Mouse (Mus musculus) liver, embryonic 12.5 days (tissue): ENCODE measurements around the gene Emp3. TPM values are rescaled to one million over a fixed set of nuclear protein-coding genes. Genes with fewer than 3 reads are reported as not detected.
"Not testable (repeated sequence)": the region's sequence is repeated elsewhere in the genome, so short reads cannot be mapped to it uniquely, and the experiment has no call there.

Source experiments
- ATAC-seq: fragments of 200-750 bp; cut with Nextera tagmentation; 2 replicates; pipeline ENCODE4 v1.8.0; 2017; ENCODE audit warnings: moderate number of reproducible peaks, mild to moderate bottlenecking, moderate library complexity
- H3K27ac ChIP-seq: fragments of 300-500 bp; sonication (generic); 2 replicates; pipeline ENCODE4 v1.5.1; 2016; ENCODE audit warnings: mild to moderate bottlenecking
- H3K27me3 ChIP-seq: fragments of 300-500 bp; sonication (generic); replicated peaks from 2 replicates; pipeline ENCODE4 v1.6.1; 2016; ENCODE audit warnings: mild to moderate bottlenecking, moderate library complexity
- H3K36me3 ChIP-seq: fragments of 300-500 bp; sonication (generic); 2 replicates; pipeline ENCODE4 v1.6.1; 2016; ENCODE audit warnings: mild to moderate bottlenecking, moderate library complexity
- H3K4me1 ChIP-seq: fragments of 300-500 bp; sonication (generic); 2 replicates; pipeline ENCODE4 v1.6.1; 2016
- H3K4me2 ChIP-seq: fragments of 300-500 bp; sonication (generic); 2 replicates; pipeline ENCODE4 v1.6.1; 2016; ENCODE audit warnings: mild to moderate bottlenecking, moderate library complexity
- H3K4me3 ChIP-seq: fragments of 300-500 bp; sonication (generic); 2 replicates; pipeline ENCODE4 v1.5.1; 2016; ENCODE audit warnings: mild to moderate bottlenecking, moderate library complexity
- H3K9ac ChIP-seq: fragments of 300-500 bp; sonication (generic); 2 replicates; pipeline ENCODE4 v1.6.1; 2016; ENCODE audit warnings: mild to moderate bottlenecking, moderate library complexity
- H3K9me3 ChIP-seq: fragments of 300-500 bp; sonication (generic); replicated peaks from 2 replicates; pipeline ENCODE4 v1.6.1; 2016; ENCODE audit warnings: mild to moderate bottlenecking, moderate library complexity
- WGBS: fragments of 180-500 bp; shearing (Covaris S2); methylation state at CpG from one replicate; pipeline ENCODE4 v1.1.7; 2016; ENCODE audit not compliant: insufficient replicate concordance; 5-methylcytosine and 5-hydroxymethylcytosine counted together
- polyA plus RNA-seq: library from polyadenylated mRNA; unstranded; fragments of >200 nt; fragmentation: Nextera tagmentation; extraction: Ambion mirVana; gene quantifications from 2 replicates; pipeline ENCODE4 v1.2.1, GENCODE M21; 2016

Gene Emp3
- 61.6 and 68.2 TPM in 2 replicates for polyA plus RNA-seq

DNA sequence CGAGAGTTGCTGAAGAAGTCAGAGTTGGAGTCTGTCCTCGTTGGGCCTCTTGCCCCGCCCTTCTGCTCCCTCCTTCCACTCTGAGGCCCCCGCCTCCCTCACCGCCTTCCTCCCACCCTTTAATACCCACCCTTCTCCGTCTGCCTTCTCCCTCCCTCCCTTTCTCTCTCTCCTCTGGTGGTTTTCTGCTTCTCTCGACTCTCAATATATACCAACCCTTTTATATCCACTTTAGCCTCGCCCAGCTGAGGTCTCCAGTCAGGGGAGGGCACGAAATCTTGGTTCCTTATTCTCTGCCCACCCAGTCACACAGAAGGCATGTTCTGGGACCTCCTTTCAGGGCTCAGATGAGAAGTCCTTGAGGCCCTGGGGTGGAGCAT is at the start of gene Emp3:
Gene Emp3 (minus strand): TSS at position 163 of the 380 bp plus-strand sequence.
- Histone ChIP-seq H3K4me1 (peaks cover 81% of the 10 kb centered on the region), H3K27ac (peak within 1 kb of the TSS; percentile 90), H3K4me3 (peak within 1 kb of the TSS; percentile 53), H3K9ac (peak within 1 kb of the TSS; percentile 65), H3K36me3 (peaks cover 13% of the 10 kb centered on the region), H3K27me3 (no peaks in the 10 kb centered on the region), H3K9me3 (no peaks in the 10 kb centered on the region), H3K4me2 (peak within 1 kb of the TSS; percentile 81)
- peak; percentile 51 for ATAC-seq
- 11% methylated on average over 9 of the region's 9 CpGs for WGBS

DNA sequence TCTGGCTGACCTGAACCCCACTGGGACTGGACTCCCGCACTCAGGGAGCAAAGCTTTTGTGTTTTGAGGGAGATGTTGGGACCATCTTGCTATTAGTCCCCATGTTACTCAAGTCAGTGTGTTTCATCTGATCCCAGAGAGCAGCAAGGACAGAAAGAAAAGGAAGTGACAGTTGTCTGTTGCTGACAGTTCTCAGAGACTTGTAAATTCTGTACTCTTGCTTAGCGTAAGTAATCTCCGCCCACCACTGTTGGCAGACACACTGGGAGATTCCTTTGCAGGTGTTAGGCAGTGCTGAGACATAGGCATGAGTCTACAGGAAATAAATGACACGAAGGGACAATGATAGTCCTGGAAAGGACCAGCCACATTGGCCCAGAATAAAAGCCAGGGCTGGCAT is 35.4 kb upstream of the Emp3 start:
- Histone ChIP-seq H3K9ac (no peak overlapping the region), H3K4me2 (no peak overlapping the region), H3K9me3 (no peaks in the 10 kb centered on the region), H3K27me3 (no peaks in the 10 kb centered on the region), H3K27ac (no peak overlapping the region), H3K4me3 (no peak overlapping the region), H3K4me1 (no peaks in the 10 kb centered on the region), H3K36me3 (no peaks in the 10 kb centered on the region)
- WGBS: 39% methylated on average over 4 of the region's 4 CpGs
- no peak for ATAC-seq

- Histone ChIP-seq H3K4me1 (no peaks in the 10 kb centered on the region), H3K27me3 (no peaks in the 10 kb centered on the region), H3K9ac (no peak overlapping the region), H3K36me3 (no peaks in the 10 kb centered on the region), H3K4me2 (no peak overlapping the region), H3K27ac (no peak overlapping the region), H3K4me3 (no peak overlapping the region), H3K9me3 (no peaks in the 10 kb centered on the region)
- ATAC-seq: no peak
- WGBS: 68% methylated on average over 4 of the region's 4 CpGs
Measured at GRCm38 (mm10) chr7:45949061-45949460, 27.9 kb upstream of the Emp3 start.

DNA sequence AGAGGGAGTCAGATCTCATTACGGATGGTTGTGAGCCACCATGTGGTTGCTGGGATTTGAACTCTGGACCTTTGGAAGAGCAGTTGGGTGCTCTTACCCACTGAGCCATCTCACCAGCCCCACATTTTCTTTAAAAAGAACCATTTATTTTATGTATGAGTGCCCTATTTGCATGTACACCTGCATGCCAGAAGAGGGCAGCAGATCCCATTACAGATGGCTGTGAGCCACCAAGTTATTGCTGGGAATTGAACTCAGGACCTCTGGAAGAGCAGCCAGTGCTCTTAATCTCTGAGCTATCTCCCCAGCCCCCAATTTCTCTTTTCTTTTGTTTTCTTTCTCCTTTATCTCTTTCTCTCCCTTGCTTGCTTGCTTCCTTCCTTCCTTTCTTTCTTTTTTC is 22.1 kb upstream of the Emp3 start:
- 47% methylated on average over 1 of the region's 1 CpGs for WGBS
- H3K27me3 ChIP-seq, H3K9ac ChIP-seq, H3K4me3 ChIP-seq, ATAC-seq, H3K9me3 ChIP-seq, H3K27ac ChIP-seq, H3K4me2 ChIP-seq, H3K36me3 ChIP-seq, H3K4me1 ChIP-seq: not testable (repeated sequence)

DNA sequence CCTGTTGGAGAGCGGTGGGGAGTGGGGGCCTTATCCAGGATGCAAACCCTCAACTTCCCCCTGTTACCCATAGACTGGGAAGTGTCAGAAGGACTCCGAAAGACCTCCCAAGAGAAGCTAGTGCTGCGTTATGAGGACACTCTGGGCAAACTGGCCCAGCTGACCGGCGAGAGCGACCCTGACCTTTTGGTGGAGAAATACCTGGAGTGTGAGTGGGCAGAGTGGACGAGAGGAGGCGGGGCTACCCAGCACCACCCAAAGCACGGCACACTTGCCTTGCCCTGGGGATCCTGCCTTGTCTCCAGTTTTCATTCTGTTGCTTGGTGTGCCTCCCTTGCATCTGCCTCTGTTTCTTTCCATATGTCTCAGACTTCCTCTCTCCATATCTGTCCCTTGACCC is 20.8 kb upstream of the Emp3 start:
- WGBS: 54% methylated on average over 9 of the region's 9 CpGs
- Histone ChIP-seq H3K4me1 (no peaks in the 10 kb centered on the region), H3K4me2 (no peak overlapping the region), H3K27me3 (no peaks in the 10 kb centered on the region), H3K9ac (no peak overlapping the region), H3K36me3 (no peaks in the 10 kb centered on the region), H3K27ac (no peak overlapping the region), H3K9me3 (no peaks in the 10 kb centered on the region), H3K4me3 (no peak overlapping the region)
- ATAC-seq: no peak

GRCm38 (mm10) chr7:45939836-45940235 is 18.6 kb upstream of the Emp3 start:
- ATAC-seq: no peak
- Histone ChIP-seq H3K4me3 (no peak overlapping the region), H3K36me3 (no peaks in the 10 kb centered on the region), H3K27ac (no peak overlapping the region), H3K9ac (no peak overlapping the region), H3K27me3 (0 out of 2 replicates have a peak, but pooled peaks cover 5% of the 10 kb centered on the region), H3K9me3 (no peaks in the 10 kb centered on the region), H3K4me1 (no peaks in the 10 kb centered on the region; the same call in 1 of the 2 replicates), H3K4me2 (no peak overlapping the region)
- 45% methylated on average over 2 of the region's 2 CpGs for WGBS

DNA sequence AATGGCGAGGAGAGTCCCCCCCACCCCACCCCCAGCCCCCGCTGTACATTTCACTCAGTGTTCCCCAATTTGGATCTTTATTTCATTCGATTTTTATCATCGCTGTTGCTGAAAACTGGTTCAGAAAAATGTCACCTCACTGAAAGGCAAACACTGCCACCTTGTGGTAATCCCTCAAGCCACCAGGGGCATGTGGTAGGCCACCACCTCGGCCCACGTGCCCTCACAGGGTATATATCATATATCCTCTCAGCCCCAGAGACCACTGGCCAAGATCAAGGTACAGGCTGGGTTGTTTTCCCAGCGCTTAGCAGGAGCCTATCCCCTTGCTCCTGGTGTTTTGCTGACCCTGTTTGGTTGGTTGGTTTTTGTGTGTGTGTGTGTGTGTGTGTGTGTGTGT is 13.9 kb upstream of the Emp3 start:
- Histone ChIP-seq H3K36me3 (no peaks in the 10 kb centered on the region), H3K27ac (no peak overlapping the region), H3K4me1 (no peaks in the 10 kb centered on the region; the same call in 1 of the 2 replicates), H3K4me3 (no peak overlapping the region), H3K9me3 (peaks cover 7% of the 10 kb centered on the region; the same call in 1 of the 2 replicates), H3K4me2 (no peak overlapping the region), H3K9ac (no peak overlapping the region), H3K27me3 (0 out of 2 replicates have a peak, but pooled peaks cover 5% of the 10 kb centered on the region)
- ATAC-seq: no peak
- WGBS: 17% methylated on average over 7 of the region's 7 CpGs

GRCm38 (mm10) chr7:45933766-45934165 is 12.6 kb upstream of the Emp3 start:
- H3K27ac ChIP-seq, H3K9me3 ChIP-seq, H3K4me3 ChIP-seq, H3K4me2 ChIP-seq, H3K9ac ChIP-seq, H3K27me3 ChIP-seq, H3K4me1 ChIP-seq, H3K36me3 ChIP-seq, ATAC-seq: not testable (repeated sequence)
- WGBS: 80% methylated on average over 12 of the region's 12 CpGs

DNA sequence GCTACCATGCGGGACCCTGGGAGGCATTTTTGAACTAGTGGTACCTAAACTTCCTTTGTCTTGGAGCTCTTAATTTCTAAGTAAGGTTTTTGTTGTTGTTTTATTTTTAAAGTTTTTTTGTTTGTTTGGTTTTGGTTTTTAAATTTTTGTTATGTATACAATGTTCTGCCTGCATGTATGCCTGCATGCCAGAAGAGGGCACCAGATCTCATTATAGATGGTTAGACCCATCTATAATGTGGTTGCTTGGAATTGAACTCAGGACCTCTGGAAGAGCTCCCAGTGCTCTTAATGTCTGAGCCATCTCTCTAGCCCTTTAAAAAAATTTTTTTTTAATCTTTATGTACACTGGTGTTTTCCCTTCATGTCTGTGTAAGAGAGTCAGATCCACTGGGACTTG is 8.5 kb upstream of the Emp3 start:
- H3K27me3 ChIP-seq: peaks cover 7% of the 10 kb centered on the region; the same call in 1 of the 2 replicates
- H3K4me1 ChIP-seq: peaks cover 10% of the 10 kb centered on the region
- no peak overlapping the region for H3K9ac ChIP-seq
- no peak overlapping the region for H3K4me2 ChIP-seq
- no peaks in the 10 kb centered on the region for H3K36me3 ChIP-seq
- 90% methylated on average over 1 of the region's 1 CpGs for WGBS
- no peak overlapping the region for H3K27ac ChIP-seq
- no peak overlapping the region for H3K4me3 ChIP-seq
- peaks cover 7% of the 10 kb centered on the region; the same call in 1 of the 2 replicates for H3K9me3 ChIP-seq
- no peak for ATAC-seq

DNA sequence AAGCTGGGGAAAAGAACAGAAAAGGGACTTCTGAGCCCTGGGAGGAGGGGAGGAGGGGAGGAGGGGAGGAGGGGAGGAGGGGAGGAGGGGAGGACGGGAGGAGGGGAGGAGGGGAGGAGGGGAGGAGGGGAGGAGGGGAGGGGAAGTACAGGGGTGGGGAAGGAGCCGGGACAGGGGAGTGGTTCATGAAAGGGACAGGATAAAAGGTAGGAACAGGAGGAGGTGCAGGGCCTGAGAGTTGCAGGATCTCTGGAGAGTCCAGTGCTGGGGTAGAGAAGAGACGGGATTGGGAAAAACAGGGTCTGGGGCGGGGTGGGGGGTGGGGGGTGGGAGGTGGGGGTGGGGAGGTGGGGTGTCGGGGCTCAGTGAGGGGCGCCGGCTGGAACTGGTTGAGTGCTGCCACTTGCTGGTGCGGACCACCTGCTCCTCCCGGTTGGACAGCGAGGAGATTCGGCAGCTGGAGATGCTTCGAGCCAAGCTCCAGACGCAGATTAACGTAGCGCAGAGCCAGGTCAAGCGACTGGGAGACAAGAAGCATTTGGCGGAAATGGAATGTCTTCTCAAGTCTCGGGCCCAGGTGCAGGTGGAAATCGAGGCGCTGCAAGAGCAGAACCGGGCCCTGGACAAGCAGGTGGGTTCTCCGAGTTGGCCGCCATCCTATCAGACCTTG is 7.6 kb upstream of the Emp3 start:
- H3K4me3 ChIP-seq: no peak overlapping the region
- no peak overlapping the region for H3K9ac ChIP-seq
- no peaks in the 10 kb centered on the region for H3K36me3 ChIP-seq
- no peak overlapping the region for H3K27ac ChIP-seq
- no peak for ATAC-seq
- no peak overlapping the region for H3K4me2 ChIP-seq
- 31% methylated on average over 19 of the region's 23 CpGs for WGBS
- peaks cover 7% of the 10 kb centered on the region; the same call in 1 of the 2 replicates for H3K9me3 ChIP-seq
- H3K4me1 ChIP-seq: peaks cover 19% of the 10 kb centered on the region
- peaks cover 7% of the 10 kb centered on the region; the same call in 1 of the 2 replicates for H3K27me3 ChIP-seq

DNA sequence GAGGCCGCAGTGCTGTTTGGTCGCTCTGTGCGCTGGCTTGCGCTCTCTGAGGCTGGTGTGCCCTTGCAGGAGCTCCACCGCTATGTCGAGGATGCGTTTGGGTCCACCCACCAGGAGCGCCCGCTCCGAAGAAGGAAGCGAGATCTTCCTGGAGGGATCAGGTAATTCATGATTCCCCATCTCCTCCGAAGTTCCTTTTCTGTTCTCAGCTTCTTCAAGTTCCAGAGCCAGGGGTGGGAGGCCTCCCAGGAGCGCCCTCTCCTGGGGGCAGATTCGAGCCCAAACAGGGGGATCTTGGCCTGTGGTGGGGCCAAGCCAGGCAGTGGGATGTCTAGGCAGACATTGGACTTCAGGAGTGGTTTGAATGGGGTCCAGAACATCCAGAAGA is 3.2 kb upstream of the Emp3 start:
- peak overlapping the region; percentile 81 for H3K4me2 ChIP-seq
- peaks cover 62% of the 10 kb centered on the region for H3K4me1 ChIP-seq
- H3K27ac ChIP-seq: peak overlapping the region; percentile 90
- H3K9ac ChIP-seq: peak overlapping the region; percentile 66
- WGBS: 5% methylated on average over 14 of the region's 14 CpGs
- no peaks in the 10 kb centered on the region for H3K36me3 ChIP-seq
- H3K27me3 ChIP-seq: peaks cover 7% of the 10 kb centered on the region; the same call in 1 of the 2 replicates
- no peak for ATAC-seq
- peak overlapping the region; percentile 54 for H3K4me3 ChIP-seq
- H3K9me3 ChIP-seq: no peaks in the 10 kb centered on the region

DNA sequence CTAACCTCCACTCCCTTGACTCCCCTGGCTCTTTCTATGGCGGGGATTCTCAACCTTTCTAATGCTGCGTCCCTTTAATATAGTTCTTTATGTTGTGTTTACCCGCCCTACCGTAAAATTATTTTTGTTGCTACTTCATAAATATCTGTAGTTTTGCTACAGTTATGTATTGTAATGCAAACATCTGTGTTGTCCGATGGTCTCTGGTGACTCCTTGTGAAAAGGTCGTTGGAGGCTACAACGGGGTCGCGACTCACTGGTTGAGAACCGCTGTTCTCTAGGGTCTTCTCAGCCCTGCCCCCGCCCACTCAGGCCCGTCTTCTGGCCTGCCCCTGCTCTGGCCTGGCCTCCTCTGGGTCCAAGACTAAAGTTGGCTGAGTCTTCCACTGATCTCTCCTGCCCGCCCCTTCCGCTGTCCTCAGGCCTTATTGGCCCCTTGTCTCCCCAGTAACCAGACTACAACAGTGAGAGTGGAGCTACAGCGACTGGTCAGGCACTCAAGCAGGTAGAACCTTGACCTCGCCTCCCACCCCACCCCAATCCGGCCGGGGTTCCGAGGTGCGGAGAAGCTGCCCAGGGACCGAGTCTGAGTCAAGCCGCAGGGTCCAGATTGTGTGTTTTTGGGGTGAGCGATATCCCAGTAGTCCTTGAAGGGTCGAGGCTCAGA is 2.7 kb upstream of the Emp3 start, which contains the start of gene Ccdc114:
Gene Ccdc114 (plus strand): TSS at position 311 of the 667 bp plus-strand sequence.
- Histone ChIP-seq H3K4me2 (peak within 1 kb of the TSS; percentile 81), H3K4me3 (peak within 1 kb of the TSS; percentile 54), H3K27me3 (peaks cover 7% of the 10 kb centered on the region; the same call in 1 of the 2 replicates), H3K9me3 (no peaks in the 10 kb centered on the region), H3K36me3 (peaks cover 4% of the 10 kb centered on the region), H3K4me1 (peaks cover 62% of the 10 kb centered on the region), H3K27ac (peak within 1 kb of the TSS; percentile 90), H3K9ac (peak within 1 kb of the TSS; percentile 66)
- peak; percentile 69 for ATAC-seq
- 3% methylated on average over 24 of the region's 24 CpGs for WGBS
